11 mouse cellular contexts compared by ENCODE assay signal in genomic region chr14:31963131-31963911, GRCm38 (mm10).
DNase-seq lines count a peak whose midpoint lies in the region; ATAC-seq and TF ChIP-seq lines count a peak whose summit lies in the region.
"Had no signal": no experiment of that assay in that cellular context is flagged by ENCODE, and none has a peak within 500 bp of the region (broad histone marks: within the 10 kb centered on the region; RNA-seq: fewer than 3 reads in every experiment).

No protein-coding gene starts in this region.

- no peak for ATAC-seq in midbrain, embryonic 11.5 days (ENCODE audit: low FRiP score)
- ATAC-seq in midbrain, postnatal 0 days (ENCODE audit: low FRiP score), result no peak
- no peak for ATAC-seq in intestine, postnatal 0 days
- no peak for ATAC-seq in forebrain, embryonic 15.5 days (replicated peaks)
- ATAC-seq: liver, embryonic 12.5 days had no signal

- peak; percentile 80 for DNase-seq in midbrain, embryonic 11.5 days (ENCODE audit: low spot score, missing footprints)
- no peak for DNase-seq in midbrain, postnatal 0 days (ENCODE audit: low spot score)
- peak; percentile 99 for DNase-seq in heart, adult 11 months
- peak; percentile 47 for DNase-seq in skeletal muscle tissue, adult 2 months (ENCODE audit: low read depth, low spot score)
- no peak for DNase-seq in thymus, postnatal 36 days
- DNase-seq in right cerebral cortex, postnatal 36 days (ENCODE audit: low spot score in 2 of 2), result no peak
- DNase-seq: cerebellum, postnatal 25 days had no signal

- no peak overlapping the region for H3K27ac ChIP-seq in midbrain, embryonic 11.5 days (ENCODE audit: low read depth, low read length)
- H3K27ac ChIP-seq in midbrain, postnatal 0 days (ENCODE audit: low read depth, low read length), result no peak overlapping the region
- H3K27ac ChIP-seq in intestine, postnatal 0 days (ENCODE audit: low read depth, low read length), result peak overlapping the region; percentile 35; the same call in 1 of the 2 replicates
- H3K27ac ChIP-seq in forebrain, embryonic 15.5 days (replicated peaks), result no peak overlapping the region
- H3K27ac ChIP-seq: liver, embryonic 12.5 days; neural tube, embryonic 12.5 days had no signal

- H3K36me3 ChIP-seq in midbrain, embryonic 11.5 days (ENCODE audit: control insufficient read depth, insufficient read depth, low read length), result no peaks in the 10 kb centered on the region
- no peaks in the 10 kb centered on the region for H3K36me3 ChIP-seq in midbrain, postnatal 0 days (ENCODE audit: insufficient read depth, low read length)
- no peaks in the 10 kb centered on the region for H3K36me3 ChIP-seq in intestine, postnatal 0 days (ENCODE audit: control insufficient read depth, insufficient read depth)
- H3K36me3 ChIP-seq in forebrain, embryonic 15.5 days, result no peaks in the 10 kb centered on the region
- H3K36me3 ChIP-seq: liver, embryonic 12.5 days; neural tube, embryonic 12.5 days had no signal

- peaks cover 2% of the 10 kb centered on the region; the same call in 1 of the 2 replicates for H3K4me1 ChIP-seq in midbrain, embryonic 11.5 days (ENCODE audit: control insufficient read depth, insufficient read depth, low read length)
- no peaks in the 10 kb centered on the region for H3K4me1 ChIP-seq in midbrain, postnatal 0 days (ENCODE audit: insufficient read depth, low read length)
- H3K4me1 ChIP-seq in intestine, postnatal 0 days (replicated peaks; ENCODE audit: control insufficient read depth, insufficient read depth, low read length), result no peaks in the 10 kb centered on the region
- H3K4me1 ChIP-seq in forebrain, embryonic 15.5 days, result no peaks in the 10 kb centered on the region
- H3K4me1 ChIP-seq: neural tube, embryonic 12.5 days had no signal

- no peak for TF ChIP-seq CTCF in midbrain, postnatal 0 days (IDR thresholded peaks at IDR 0.05)
- TF ChIP-seq CTCF in intestine, postnatal 0 days (IDR thresholded peaks at IDR 0.05; ENCODE audit: low read depth), result no peak

- H3K27me3 ChIP-seq in midbrain, embryonic 11.5 days (ENCODE audit: control insufficient read depth, insufficient read depth, low read length), result no peaks in the 10 kb centered on the region
- no peaks in the 10 kb centered on the region for H3K27me3 ChIP-seq in midbrain, postnatal 0 days (ENCODE audit: insufficient read depth, low read length)
- no peaks in the 10 kb centered on the region for H3K27me3 ChIP-seq in intestine, postnatal 0 days (replicated peaks; ENCODE audit: control insufficient read depth, insufficient read depth, low read length)
- H3K27me3 ChIP-seq in forebrain, embryonic 15.5 days, result no peaks in the 10 kb centered on the region
- H3K27me3 ChIP-seq: liver, embryonic 12.5 days; neural tube, embryonic 12.5 days had no signal

- H3K4me3 ChIP-seq in midbrain, embryonic 11.5 days (ENCODE audit: low read depth, low read length), result no peak overlapping the region
- H3K4me3 ChIP-seq in midbrain, postnatal 0 days (ENCODE audit: low read depth, low read length), result no peak overlapping the region
- H3K4me3 ChIP-seq in intestine, postnatal 0 days (ENCODE audit: low read depth, low read length), result no peak overlapping the region
- H3K4me3 ChIP-seq in forebrain, embryonic 15.5 days, result no peak overlapping the region
- H3K4me3 ChIP-seq: liver, embryonic 12.5 days; neural tube, embryonic 12.5 days had no signal

- WGBS in midbrain, embryonic 11.5 days, result 55% methylated on average over 12 of the region's 12 CpGs
- WGBS in midbrain, postnatal 0 days, result 47% methylated on average over 12 of the region's 12 CpGs
- WGBS in intestine, postnatal 0 days, result 27% methylated on average over 12 of the region's 12 CpGs
- 50% methylated on average over 12 of the region's 12 CpGs for WGBS in forebrain, embryonic 15.5 days

- no peak overlapping the region for H3K9ac ChIP-seq in midbrain, embryonic 11.5 days (ENCODE audit: low read length)
- H3K9ac ChIP-seq in midbrain, postnatal 0 days (replicated peaks; ENCODE audit: low read length, poor library complexity, severe bottlenecking), result no peak overlapping the region
- no peak overlapping the region for H3K9ac ChIP-seq in intestine, postnatal 0 days (ENCODE audit: low read depth, low read length)
- no peak overlapping the region for H3K9ac ChIP-seq in forebrain, embryonic 15.5 days (replicated peaks)
- H3K9ac ChIP-seq: liver, embryonic 12.5 days; neural tube, embryonic 12.5 days had no signal

- no peak overlapping the region for H3K4me2 ChIP-seq in midbrain, embryonic 11.5 days
- no peak overlapping the region for H3K4me2 ChIP-seq in midbrain, postnatal 0 days (ENCODE audit: low read depth, low read length, poor library complexity, severe bottlenecking)
- H3K4me2 ChIP-seq in intestine, postnatal 0 days (replicated peaks; ENCODE audit: low read depth), result no peak overlapping the region
- H3K4me2 ChIP-seq in forebrain, embryonic 15.5 days (replicated peaks), result no peak overlapping the region
- H3K4me2 ChIP-seq: liver, embryonic 12.5 days; neural tube, embryonic 12.5 days had no signal

- H3K9me3 ChIP-seq in midbrain, embryonic 11.5 days (ENCODE audit: control insufficient read depth, low read length), result no peaks in the 10 kb centered on the region
- no peaks in the 10 kb centered on the region for H3K9me3 ChIP-seq in midbrain, postnatal 0 days (ENCODE audit: low read length)
- H3K9me3 ChIP-seq in intestine, postnatal 0 days (ENCODE audit: control insufficient read depth), result no peaks in the 10 kb centered on the region
- H3K9me3 ChIP-seq in forebrain, embryonic 15.5 days, result no peaks in the 10 kb centered on the region
- H3K9me3 ChIP-seq: liver, embryonic 12.5 days; neural tube, embryonic 12.5 days had no signal

Comparison
In these comparisons a context has a peak if more than half of its experiments do, and no peak if none do; other contexts are left out.
1. DNase-seq: peak in midbrain, embryonic 11.5 days (single experiment), heart, adult 11 months (single experiment) and skeletal muscle tissue, adult 2 months (single experiment); none in midbrain, postnatal 0 days (single experiment), thymus, postnatal 36 days (0 of 2) and right cerebral cortex, postnatal 36 days (0 of 2).